ENCODE assay signal across 14 mouse cellular contexts in genomic region chr3:105036281-105036847, GRCm38 (mm10). TPM values are rescaled to one million over a fixed set of nuclear protein-coding genes. Genes with fewer than 3 reads are reported as not detected.
DNase-seq lines count a peak whose midpoint lies in the region; ATAC-seq lines count a peak whose summit lies in the region.
"Had no signal": no experiment of that assay in that cellular context is flagged by ENCODE, and none has a peak within 500 bp of the region (broad histone marks: within the 10 kb centered on the region; RNA-seq: fewer than 3 reads in every experiment).

No protein-coding gene starts in this region.

- no peak overlapping the region for H3K4me2 ChIP-seq in hindbrain, embryonic 14.5 days (replicated peaks)
- no peak overlapping the region for H3K4me2 ChIP-seq in hindbrain, embryonic 11.5 days (replicated peaks; ENCODE audit: low read depth, low read length)
- H3K4me2 ChIP-seq in liver, embryonic 15.5 days = no peak overlapping the region
- H3K4me2 ChIP-seq: midbrain, embryonic 12.5 days; neural tube, embryonic 15.5 days had no signal

- no peak overlapping the region for H3K9ac ChIP-seq in hindbrain, embryonic 14.5 days
- no peak overlapping the region for H3K9ac ChIP-seq in hindbrain, embryonic 11.5 days (ENCODE audit: low read depth, low read length)
- H3K9ac ChIP-seq in liver, embryonic 15.5 days = no peak overlapping the region
- H3K9ac ChIP-seq: midbrain, embryonic 12.5 days; neural tube, embryonic 15.5 days had no signal

- DNase-seq in hindbrain, embryonic 14.5 days (ENCODE audit: low spot score) = no peak
- DNase-seq in hindbrain, embryonic 11.5 days (ENCODE audit: low spot score) = no peak
- DNase-seq in liver = no peak
- peak; percentile 49 to 52 for DNase-seq in lung, postnatal 4 days
- no peak for DNase-seq in cerebellum, postnatal 36 days
- no peak for DNase-seq in gastrocnemius, postnatal 25 days
- DNase-seq: cerebellum, postnatal 10 days; right cerebral cortex, postnatal 4 days had no signal

- ATAC-seq in hindbrain, embryonic 14.5 days (ENCODE audit: low FRiP score) = no peak
- no peak for ATAC-seq in hindbrain, embryonic 11.5 days (ENCODE audit: low FRiP score)
- ATAC-seq in liver, embryonic 15.5 days (ENCODE audit: insufficient read depth) = 0 out of 2 replicates have a peak, but pooled peaks have one; percentile 25
- ATAC-seq in hematopoietic stem cell, adult 5-6 weeks (replicated peaks in 1 of 2; ENCODE audit: insufficient read depth in 1 of 2, low FRiP score in 2 of 2, low TSS enrichment in 1 of 2, low read depth in 1 of 2, poor library complexity in 2 of 2, severe bottlenecking in 2 of 2) = peak; percentile 32 to 48; a peak in 2 of 4 replicates

- no peaks in the 10 kb centered on the region for H3K27me3 ChIP-seq in hindbrain, embryonic 14.5 days (ENCODE audit: control insufficient read depth, insufficient read depth, low read length)
- no peaks in the 10 kb centered on the region for H3K27me3 ChIP-seq in hindbrain, embryonic 11.5 days (ENCODE audit: control insufficient read depth, insufficient read depth, low read length)
- no peaks in the 10 kb centered on the region; the same call in 1 of the 2 replicates for H3K27me3 ChIP-seq in liver, embryonic 15.5 days
- H3K27me3 ChIP-seq: midbrain, embryonic 12.5 days; neural tube, embryonic 15.5 days had no signal

- peaks cover 73% of the 10 kb centered on the region for H3K36me3 ChIP-seq in hindbrain, embryonic 14.5 days (replicated peaks; ENCODE audit: control insufficient read depth, insufficient read depth)
- H3K36me3 ChIP-seq in hindbrain, embryonic 11.5 days (ENCODE audit: control insufficient read depth, insufficient read depth, low read length) = peaks cover 10% of the 10 kb centered on the region; the same call in 1 of the 2 replicates
- H3K36me3 ChIP-seq in liver, embryonic 15.5 days (replicated peaks) = no peaks in the 10 kb centered on the region

- 0 out of 2 replicates have a peak, but pooled peaks cover 2% of the 10 kb centered on the region for H3K4me1 ChIP-seq in hindbrain, embryonic 14.5 days (replicated peaks; ENCODE audit: control insufficient read depth, insufficient read depth, low read length)
- no peaks in the 10 kb centered on the region for H3K4me1 ChIP-seq in hindbrain, embryonic 11.5 days (replicated peaks; ENCODE audit: control insufficient read depth, insufficient read depth, low read length)
- H3K4me1 ChIP-seq in liver, embryonic 15.5 days (replicated peaks) = no peaks in the 10 kb centered on the region; the same call in 1 of the 2 replicates
- H3K4me1 ChIP-seq: midbrain, embryonic 12.5 days had no signal

- no peak overlapping the region for H3K4me3 ChIP-seq in hindbrain, embryonic 14.5 days (replicated peaks; ENCODE audit: low read length)
- no peak overlapping the region for H3K4me3 ChIP-seq in hindbrain, embryonic 11.5 days (ENCODE audit: low read depth, low read length)
- H3K4me3 ChIP-seq in liver, embryonic 15.5 days (replicated peaks) = no peak overlapping the region
- H3K4me3 ChIP-seq: midbrain, embryonic 12.5 days; neural tube, embryonic 15.5 days had no signal

- 88% methylated on average over 10 of the region's 10 CpGs for WGBS in hindbrain, embryonic 14.5 days
- 94% methylated on average over 10 of the region's 10 CpGs for whole genome bisulfite sequencing in hindbrain, embryonic 11.5 days
- 34% methylated on average over 10 of the region's 10 CpGs for WGBS in liver, embryonic 15.5 days (ENCODE audit: insufficient replicate concordance)

- H3K9me3 ChIP-seq in hindbrain, embryonic 14.5 days (ENCODE audit: control insufficient read depth, low read length) = no peaks in the 10 kb centered on the region
- no peaks in the 10 kb centered on the region for H3K9me3 ChIP-seq in hindbrain, embryonic 11.5 days (ENCODE audit: control insufficient read depth, low read length)
- no peaks in the 10 kb centered on the region for H3K9me3 ChIP-seq in liver, embryonic 15.5 days (replicated peaks)
- H3K9me3 ChIP-seq: midbrain, embryonic 12.5 days; neural tube, embryonic 15.5 days had no signal

- H3K27ac ChIP-seq in hindbrain, embryonic 14.5 days = 0 out of 2 replicates have a peak overlapping the region, but pooled peaks have one; percentile 3
- H3K27ac ChIP-seq in hindbrain, embryonic 11.5 days (ENCODE audit: low read depth, low read length) = no peak overlapping the region
- H3K27ac ChIP-seq in liver, embryonic 15.5 days (replicated peaks) = no peak overlapping the region
- H3K27ac ChIP-seq: midbrain, embryonic 12.5 days; neural tube, embryonic 15.5 days had no signal

RNA-seq across cellular contexts. Expression of gene Cttnbp2nl, which starts 16.6 kb away (rescaled TPM):
- polyA plus RNA-seq in hindbrain, embryonic 14.5 days (2014; fragmentation: Nextera tagmentation; extraction: Ambion mirVana) = 47.1 and 55.4 TPM in 2 replicates
- polyA plus RNA-seq in hindbrain, embryonic 11.5 days (2014; fragmentation: Nextera tagmentation; extraction: Ambion mirVana) = 46.7 and 52.3 TPM in 2 replicates
- 2.1 and 2.2 TPM in 2 replicates for polyA plus RNA-seq in liver, embryonic 15.5 days (2015; fragmentation: Nextera tagmentation; extraction: Ambion mirVana)
- 0.35 and 0.81 TPM in 2 replicates for total RNA-seq in hematopoietic stem cell, adult 5-6 weeks (2017)
- 1 to 10 TPM; 5.1 to 5.6 TPM for total RNA-seq in gastrocnemius, postnatal 25 days (2021)

RNA-seq across cellular contexts. Expression of gene 4930564D02Rik, which starts 30.3 kb away (rescaled TPM):
- polyA plus RNA-seq in hindbrain, embryonic 14.5 days (2014; fragmentation: Nextera tagmentation; extraction: Ambion mirVana) = not detected in 2 replicates
- not detected in 2 replicates for polyA plus RNA-seq in hindbrain, embryonic 11.5 days (2014; fragmentation: Nextera tagmentation; extraction: Ambion mirVana)
- not detected in 2 replicates for polyA plus RNA-seq in liver, embryonic 15.5 days (2015; fragmentation: Nextera tagmentation; extraction: Ambion mirVana)
- not detected in 2 replicates for total RNA-seq in hematopoietic stem cell, adult 5-6 weeks (2017)
- not detected for total RNA-seq in gastrocnemius, postnatal 25 days (2021)
- total RNA-seq: left cerebral cortex, postnatal 10 days had no signal
- polyA plus RNA-seq: midbrain, embryonic 12.5 days; neural tube, embryonic 15.5 days; thymus, postnatal 0 days had no signal

Comparison
In these comparisons a context has a peak if more than half of its experiments do, and no peak if none do; other contexts are left out.
1. ATAC-seq: peak in liver, embryonic 15.5 days (single experiment) and hematopoietic stem cell, adult 5-6 weeks (2 of 2); none in hindbrain, embryonic 14.5 days (single experiment) and hindbrain, embryonic 11.5 days (single experiment).
2. DNase-seq: peak in lung, postnatal 4 days (2 of 2); none in hindbrain, embryonic 14.5 days (single experiment), hindbrain, embryonic 11.5 days (single experiment), liver (single experiment), cerebellum, postnatal 36 days (0 of 2) and gastrocnemius, postnatal 25 days (single experiment).
3. RNA of gene Cttnbp2nl, which starts 16.6 kb away (polyA plus RNA-seq): 47.1 to 55.4 TPM in hindbrain, embryonic 14.5 days and 46.7 to 52.3 TPM in hindbrain, embryonic 11.5 days; 2.1 to 2.2 TPM in liver, embryonic 15.5 days; every median in the first group is over 10 times any median in the second.